Mouse (Mus musculus) mouse trophoblast stem cell (cell line): ENCODE data around the gene Gpc6.

Experiments
- in situ Hi-C, 2 experiments: fragments of 300-500 bp; cut with MseI, MboI; formaldehyde crosslinking; loops; 2 replicates in 1 of 2; 3 replicates in 1 of 2; pipeline ENCODE4 v1.15.1; 2025

Gpc6 gene

DNA sequence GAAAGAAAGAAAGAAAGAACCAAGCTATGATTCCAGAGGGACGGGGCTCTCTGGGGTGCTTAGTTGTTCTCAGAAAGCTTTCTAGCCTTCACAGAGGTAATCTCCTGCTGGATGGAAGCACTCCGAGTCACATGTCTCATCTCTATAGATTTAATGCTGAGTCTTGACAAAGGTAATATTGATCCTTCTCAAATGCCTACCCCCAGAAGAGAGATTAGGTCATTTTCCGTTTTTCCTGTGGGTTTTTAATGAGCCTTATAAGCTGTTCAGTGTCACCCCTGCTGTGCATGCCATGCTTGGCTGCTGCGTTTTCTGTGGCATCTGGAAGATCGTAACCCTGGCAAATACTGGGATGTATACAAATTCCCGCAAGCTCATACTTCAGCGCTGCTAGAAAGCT, 527.0 kb downstream of the Gpc6 start:
- in situ Hi-C loops, result no loop called here

DNA sequence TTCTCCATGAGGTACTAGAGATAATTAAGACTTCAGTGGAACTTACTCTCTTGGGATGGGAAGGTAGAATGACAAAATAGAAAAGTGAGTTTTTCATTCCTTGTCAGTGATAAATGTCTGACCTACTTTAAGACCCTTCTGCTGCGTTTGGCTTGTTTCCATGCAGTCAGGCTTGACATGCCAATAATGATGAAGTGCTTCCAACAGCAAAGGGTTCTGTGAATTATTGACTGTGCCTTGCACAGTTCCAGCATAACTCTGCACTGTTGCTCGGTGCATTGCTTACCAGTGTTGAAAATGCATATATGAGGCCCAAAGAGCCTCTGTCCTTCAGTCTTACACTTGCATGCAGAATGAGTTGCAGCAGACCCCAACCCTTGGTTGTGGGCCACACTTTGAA, 548.3 kb downstream of the Gpc6 start:
- in situ Hi-C loops, result no loop called here

DNA sequence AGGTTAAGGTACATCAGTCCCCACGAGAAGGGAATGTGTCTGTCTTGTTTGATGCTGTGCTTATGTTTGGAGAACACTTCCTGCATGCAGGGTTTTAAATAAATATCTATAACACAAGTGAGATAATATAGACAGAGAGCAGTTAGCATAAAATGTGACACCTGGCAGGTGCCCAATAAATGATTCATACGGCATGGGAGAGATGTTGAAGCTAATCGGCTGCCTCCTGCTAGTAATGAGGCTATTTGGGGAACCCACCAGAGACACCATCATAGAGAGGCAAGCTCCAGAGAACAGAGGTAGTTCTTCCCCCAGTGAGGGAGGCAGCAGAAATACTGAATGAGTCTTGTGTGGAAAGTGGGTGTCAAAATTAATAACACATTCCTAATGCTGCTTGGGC, 553.8 kb downstream of the Gpc6 start:
- in situ Hi-C loops, result no loop called here

DNA sequence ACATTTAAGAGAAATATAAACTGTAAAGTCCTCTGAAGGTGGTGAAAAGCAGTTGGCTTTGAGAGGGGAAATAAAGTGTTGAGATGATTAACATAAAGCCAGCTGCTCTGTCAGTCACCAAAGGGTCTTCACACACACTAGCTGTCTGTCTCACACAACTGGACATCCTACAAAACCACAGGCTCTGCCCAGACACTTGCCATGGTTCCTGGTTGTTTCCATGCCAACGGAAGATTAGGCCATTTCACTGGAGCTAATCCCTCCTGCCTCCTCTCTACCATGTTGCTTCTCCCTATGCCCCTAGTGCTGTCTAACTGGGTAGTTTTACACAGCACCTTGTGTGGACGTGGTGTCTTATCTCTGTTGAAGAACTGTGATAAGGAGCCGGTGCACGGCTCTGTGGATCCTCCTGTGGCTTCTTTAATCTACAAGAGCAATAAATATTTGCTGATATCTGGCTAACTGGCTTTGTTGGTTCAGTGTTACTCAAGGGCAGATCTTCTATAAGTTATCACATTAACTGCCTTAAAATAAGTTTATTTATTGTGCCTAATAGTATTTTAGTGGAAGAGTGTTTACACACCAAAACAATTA, 562.1 kb downstream of the Gpc6 start:
- in situ Hi-C loops, result no loop called here

DNA sequence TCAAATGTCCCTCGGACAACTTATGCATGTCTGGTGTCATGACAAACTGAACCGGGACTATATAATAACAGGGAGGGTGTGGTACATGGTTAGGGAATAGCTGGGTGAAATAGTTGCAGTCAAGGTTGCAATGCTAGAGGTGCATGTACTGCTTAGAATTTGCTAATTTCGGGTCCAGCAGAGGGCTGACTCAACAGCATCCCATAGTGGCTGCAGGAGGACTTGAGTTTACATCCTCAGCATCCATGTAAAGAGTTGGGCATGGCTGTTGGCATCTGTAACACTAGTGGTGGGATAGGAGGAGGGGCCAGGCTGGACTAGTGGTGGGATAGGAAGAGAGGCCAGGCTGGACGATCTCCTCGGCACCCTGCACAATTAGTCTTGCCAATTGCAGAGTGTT, 565.4 kb downstream of the Gpc6 start:
- in situ Hi-C loops, result no loop called here

DNA sequence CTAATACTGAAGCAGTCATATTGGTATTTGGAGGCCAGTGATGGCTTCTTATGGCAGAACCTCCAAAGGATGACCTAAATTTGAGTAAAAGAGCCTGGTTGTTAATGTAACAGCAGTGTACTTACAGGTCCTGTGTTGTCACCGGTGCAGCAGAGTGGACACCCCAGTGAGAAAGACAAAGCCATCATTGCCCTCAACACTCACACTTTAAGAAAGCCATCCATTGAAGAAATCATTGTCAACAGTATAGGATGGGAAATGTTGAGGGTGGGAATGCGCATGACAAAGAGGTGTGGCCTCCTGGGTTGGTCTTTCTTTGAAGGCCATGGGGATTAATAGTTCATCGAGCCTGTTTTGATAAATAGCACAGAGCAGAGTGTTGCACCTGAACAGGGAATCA, 570.0 kb downstream of the Gpc6 start:
- in situ Hi-C loops, result no loop called here

DNA sequence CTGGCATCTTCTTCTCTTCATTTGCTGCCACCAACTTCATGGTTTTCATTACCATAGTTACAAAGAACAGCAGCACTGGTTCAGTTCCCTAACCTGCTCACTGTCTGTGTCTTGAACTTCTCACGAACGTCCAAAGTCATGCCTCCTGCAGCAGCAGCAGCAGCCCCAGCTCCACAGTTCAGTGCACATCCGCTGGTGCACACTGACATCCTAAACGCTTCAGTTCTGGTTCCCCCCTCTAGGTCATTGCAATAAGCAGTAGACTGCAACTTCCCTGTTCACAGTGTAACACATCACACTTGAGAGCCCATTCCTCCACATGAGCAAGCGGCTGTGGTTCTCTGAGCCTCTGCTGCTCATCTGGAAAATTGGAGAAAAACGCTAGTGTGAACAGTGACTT, 573.7 kb downstream of the Gpc6 start:
- in situ Hi-C loops, result no loop called here

DNA sequence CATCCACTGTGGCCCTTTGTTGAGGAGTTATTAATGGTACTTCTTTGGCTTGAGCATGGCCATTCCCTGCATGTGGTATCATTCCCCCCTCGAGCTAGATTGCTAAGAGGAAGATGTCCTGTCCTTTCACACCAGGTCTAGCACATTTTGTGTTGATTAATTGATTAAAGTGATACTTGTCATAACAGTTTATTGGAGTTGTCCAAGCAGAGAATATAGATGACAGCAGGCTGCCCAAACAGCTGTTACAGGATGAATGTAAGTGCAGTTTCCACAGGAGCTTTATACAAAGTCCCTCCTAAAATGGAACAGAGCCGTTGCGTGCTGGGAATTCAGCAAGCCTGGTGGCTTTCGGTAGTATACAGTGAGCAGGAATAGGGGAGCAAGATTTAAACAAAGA, 574.2 kb downstream of the Gpc6 start:
- in situ Hi-C loops, result no loop called here

DNA sequence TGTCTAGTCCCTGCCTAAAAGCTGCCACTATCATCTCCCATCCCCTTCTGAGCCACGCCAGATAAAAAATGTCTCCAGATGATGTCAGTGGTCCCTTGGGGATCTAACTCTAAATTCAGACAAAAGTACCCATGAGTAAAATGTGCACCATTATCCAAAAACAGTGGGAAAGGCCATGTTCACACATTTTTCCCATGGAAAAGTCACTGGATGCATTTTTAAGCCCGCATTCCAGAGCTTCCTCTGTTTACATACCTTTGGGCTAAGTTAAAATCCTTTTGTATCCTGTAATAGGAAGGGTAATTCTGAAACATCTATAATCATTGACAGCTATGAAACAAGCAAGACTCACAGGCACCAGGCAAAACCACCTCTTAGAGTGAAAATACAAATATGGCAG, 589.7 kb downstream of the Gpc6 start:
- in situ Hi-C loops, result no loop called here

DNA sequence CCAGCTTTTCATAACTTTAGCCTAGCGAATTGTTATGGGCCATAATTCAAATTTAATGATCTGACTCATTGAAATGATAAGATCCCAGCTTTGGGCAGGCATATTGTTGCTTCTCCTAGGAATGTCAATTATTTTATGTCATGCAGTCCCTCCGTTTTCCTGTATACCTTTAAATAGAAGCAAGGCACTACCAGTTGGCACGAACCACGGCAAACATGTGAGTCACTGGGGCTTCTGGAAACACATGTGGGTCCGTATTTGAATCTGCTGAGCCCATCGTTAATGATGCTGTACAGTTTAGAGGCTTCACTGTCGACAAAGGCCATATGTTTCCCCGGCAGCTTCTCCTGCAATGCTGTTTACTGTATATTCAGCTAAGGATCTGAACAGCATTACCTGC, 594.5 kb downstream of the Gpc6 start:
- in situ Hi-C loops, result no loop called here

DNA sequence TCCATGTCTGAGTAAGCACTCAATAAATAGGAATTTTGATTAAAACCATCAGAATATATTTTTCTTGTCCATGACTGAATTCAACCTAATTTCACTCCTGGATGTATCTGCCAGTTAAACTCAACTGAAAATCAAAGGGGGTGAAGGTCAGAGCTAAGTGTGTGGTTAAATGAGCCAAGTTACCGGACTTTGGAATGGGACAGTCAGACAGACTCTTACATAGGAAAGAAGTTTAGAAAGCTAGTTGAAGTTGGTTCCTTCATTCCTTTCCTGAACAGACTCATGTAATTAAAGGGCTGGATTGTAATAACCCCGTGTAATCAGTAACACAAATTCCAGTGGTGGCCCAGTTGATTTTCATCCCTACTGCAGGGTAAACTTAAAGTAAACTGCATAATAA, 595.6 kb downstream of the Gpc6 start:
- in situ Hi-C loops, result no loop called here

DNA sequence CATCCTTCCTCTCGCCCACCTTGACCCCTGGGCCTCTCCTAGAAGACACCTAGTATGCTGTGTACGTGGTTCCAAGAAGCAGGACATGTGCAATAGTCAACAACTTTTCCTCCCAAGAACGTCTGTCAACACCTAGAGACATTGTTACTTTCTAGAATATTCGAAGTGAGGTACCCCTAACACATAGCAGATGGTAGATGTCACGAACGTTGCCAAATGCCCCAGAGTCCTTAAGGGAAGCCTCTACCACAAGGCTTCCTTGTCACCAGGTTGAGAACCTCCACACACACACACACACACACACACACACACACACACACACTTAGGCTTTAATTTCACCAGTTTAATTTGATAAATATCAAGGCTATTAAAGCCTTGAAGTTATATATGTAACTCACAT, 600.0 kb downstream of the Gpc6 start:
- in situ Hi-C loops, result no loop called here

DNA sequence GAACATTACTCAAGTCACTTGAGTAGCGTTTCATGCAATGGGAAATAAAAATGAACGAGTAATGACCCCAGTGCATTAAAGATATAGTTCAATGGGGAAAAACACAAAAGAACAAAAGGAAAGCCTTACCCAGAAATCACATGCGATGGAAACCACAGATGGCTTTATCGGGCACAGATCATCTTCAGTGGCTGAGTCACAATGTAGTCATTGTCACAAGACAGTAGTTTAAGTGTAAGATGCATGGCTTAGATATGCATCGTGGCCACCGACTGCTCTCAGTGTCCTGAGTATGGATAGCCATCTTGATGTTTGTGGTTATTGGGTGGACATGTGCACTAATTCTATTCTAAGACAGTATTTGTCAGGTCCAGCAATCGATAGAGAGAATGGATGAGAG, 601.9 kb downstream of the Gpc6 start:
- in situ Hi-C loops, result no loop called here

DNA sequence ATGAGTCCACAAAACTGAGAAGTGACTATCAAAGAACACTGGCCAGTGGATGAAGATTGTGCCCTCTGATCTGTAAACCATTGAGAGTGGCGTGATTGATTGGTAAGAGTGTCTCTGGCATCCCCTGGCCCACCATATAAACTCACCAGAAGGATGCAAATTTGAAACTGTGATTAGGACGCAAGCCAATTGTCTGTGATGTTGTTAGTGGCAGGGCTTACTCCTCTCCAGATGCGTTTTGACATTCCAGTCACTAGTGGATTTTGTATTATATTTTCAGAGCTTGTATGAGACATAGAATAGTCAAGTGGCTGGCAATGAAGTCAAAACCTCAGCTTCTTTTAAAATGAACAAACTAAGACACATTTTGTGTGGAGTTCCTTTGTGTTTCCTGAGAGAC, 604.3 kb downstream of the Gpc6 start:
- in situ Hi-C loops, result no loop called here

DNA sequence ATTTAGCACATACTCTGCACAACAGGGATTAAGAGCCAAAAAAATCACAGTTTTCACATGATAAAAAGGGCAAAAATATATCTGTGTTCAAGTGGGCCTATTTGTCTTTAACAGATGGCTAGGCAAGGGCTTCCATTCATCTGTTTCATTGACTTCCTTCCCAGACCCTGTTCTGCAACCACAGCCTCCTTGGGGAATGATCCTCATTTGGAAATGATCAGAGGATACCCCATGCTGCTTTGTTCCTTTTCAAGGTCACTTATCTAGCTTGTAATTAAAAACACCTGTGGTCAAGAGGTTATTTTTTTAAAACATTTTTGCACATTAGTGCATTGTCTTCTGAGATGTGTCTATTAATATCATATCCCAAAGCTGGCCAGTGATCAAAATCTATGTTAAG, 627.7 kb downstream of the Gpc6 start:
- in situ Hi-C loops, result no loop called here

DNA sequence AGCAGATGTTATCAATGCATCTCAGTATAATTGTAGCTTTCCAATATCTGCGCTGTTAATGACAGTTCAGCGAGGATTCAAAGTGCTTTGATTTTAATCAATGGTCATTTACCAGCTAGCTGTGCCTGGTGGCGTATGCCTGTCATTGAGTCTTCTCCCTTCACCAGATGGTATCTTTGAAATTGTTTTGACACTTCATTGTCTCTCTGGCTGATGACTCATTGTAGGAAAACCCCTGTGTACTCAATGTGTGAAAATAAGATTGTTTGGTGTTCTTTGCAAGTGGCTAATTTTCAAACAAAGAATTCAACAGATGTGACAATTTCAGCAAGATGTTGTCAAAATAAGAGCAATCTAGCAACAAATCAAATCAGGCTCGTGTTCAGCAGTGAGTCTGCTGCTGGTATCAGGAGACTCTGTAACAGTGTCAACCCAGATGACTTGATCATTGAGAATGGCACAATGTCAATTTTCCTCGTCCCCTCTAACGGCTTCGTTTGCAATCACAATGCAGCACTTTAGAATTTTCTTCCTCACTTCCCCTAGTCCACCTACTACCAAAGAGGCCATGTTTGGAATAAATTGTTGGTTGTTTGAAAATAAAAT, 631.7 kb downstream of the Gpc6 start:
- in situ Hi-C loops, result no loop called here

DNA sequence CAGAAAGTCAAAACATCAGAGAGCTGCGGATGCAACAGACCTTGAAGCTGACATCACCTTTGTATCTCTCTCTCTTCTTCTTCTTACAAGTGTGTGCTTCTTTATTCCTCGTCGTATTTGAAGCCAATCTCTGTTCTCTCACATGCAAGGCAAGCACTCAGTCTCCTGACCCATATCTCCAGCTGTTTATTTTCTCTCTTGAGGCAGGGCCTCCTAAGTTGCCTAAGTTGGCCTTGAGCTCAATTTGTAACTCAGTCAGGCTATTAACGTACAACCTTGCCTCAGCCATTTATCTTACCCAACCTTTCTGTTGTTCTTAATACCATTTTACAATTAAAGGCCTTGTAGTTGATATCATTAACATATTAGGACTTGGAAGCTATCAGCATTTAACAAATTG, 637.0 kb downstream of the Gpc6 start:
- in situ Hi-C loops, result no loop called here

DNA sequence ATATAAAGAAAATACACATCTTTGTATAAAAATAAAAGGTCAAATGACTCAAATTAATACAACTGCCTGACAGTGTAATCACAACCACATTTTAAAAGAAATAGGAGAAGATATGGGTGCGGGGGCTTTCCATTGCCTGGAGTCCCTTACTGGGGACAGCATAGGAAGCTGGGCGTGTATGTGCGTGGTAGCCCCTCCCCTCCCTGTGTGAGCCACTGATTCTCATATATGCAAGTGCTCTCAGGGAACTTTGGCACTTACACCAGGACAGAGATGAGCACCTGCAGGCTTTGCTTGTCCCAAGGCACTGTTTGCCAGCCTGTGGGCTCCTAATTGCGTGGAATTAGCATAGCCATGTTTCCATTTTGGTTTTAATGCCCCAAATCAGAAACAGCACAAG, 644.2 kb downstream of the Gpc6 start:
- in situ Hi-C loops, result no loop called here

DNA sequence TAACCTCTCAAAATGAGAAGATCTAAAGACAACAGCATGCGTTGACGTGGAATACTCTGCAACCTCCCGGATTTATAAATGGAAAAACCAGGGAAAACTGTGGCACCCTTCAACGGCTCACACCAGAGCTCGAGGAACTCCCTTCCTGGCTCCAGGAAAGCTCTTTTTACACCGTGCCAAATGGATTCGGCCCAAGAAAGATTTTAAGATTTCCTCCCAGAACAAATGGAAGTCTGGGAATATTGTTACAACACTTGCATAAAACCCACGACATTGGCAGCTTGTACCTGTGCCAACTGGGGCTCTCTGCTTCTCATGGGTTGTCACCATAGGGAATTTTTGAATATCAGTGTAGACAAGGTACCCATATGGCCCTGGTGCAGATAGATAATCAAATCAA, 647.1 kb downstream of the Gpc6 start:
- in situ Hi-C loops, result no loop called here

DNA sequence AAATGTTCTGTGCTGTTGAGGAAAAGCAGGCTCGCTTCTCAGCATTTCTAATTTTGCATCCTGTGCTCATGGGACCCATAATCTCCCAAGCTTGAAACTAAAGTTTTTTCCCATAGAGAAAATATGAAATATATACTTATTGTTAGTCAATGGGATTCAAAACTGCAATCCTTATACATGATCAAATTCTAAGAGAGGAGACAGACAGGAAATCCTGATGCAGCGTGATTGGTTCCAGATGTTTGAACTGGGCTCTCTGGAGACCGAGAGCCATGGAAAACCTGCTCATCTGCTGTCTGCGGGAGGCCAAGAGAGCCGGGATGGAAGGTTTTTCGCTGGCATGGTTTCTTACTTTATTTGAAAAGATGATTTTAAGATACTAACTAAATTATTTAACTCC, 649.1 kb downstream of the Gpc6 start:
- in situ Hi-C loops, result no loop called here

DNA sequence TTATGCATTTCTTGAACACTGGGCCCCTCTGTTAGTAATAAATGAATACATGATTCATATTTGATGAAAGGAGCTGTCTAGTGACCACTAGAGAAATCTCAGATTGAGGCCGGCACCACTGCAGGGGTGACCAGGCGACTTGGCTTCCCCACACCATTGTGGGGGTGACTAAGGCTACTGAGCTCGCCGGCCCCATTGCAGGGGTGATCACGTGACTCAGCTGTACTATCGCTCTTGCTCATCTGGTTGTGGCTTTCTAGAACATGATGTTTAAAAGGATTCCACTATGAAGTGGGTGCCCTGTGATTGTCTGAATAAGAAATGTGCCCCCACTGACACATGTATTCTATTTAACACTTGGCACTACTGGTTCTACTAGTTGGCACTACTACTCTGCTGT, 656.6 kb downstream of the Gpc6 start:
- in situ Hi-C loops, result no loop called here

DNA sequence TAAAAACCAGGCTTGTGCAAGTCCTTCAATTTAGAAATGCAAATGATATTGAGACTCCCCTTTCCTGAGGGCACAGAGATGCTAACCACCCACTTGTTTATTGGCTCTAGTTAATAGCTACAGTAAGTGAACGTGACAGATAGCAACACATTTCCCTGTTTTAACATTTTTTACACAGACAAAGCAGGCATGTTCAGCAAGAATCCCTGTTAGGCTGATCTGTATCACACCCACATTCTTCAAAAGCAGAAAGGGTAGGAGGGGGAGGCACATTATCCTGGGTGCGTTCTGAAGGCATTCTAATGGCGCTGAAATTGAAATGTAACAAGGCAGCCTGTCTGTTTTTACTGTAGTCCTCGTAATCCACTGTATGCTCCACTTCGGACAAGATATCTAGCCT, 674.6 kb downstream of the Gpc6 start:
- in situ Hi-C loops, result no loop called here

DNA sequence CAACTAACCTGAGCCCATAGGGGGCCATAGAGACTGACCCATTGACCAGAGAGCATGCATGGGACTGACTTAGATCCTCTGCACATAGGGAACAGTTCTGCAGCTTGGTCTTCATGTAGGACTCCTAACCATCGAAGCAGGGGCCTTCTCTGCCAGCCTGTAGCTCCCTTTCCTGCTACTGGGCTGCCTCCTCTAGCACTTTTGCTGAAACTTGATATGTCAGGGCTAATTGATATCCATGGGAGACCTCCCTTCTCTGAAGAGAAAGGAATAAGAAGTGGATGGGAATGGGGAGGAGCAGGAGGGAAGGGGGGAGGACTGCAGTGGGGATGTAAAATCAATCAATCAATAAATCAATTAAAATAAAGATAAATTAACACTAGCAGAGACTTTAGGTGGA, 678.7 kb downstream of the Gpc6 start:
- in situ Hi-C loops, result no loop called here

DNA sequence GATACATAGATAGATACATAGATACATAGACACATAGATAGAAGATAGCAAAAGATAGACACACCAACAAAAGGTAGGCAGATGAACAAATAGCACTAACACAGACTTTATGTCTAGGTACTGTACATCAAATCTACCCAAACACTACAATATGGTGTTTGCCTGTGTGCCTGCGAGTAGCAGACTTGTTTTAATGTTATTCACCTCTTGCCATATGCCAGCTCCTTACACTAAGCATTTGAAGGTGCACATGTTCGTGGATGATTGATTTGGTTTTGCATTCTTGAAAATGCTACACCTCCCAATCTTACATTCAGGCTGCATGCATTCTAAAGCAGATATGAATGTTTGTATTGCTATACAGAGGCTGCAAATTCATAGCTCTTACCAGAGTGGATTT, 680.6 kb downstream of the Gpc6 start:
- in situ Hi-C loops, result no loop called here
